Mouse (Mus musculus) hindbrain, embryonic 16.5 days (tissue): ENCODE measurements around the gene Mfap4. TPM values are rescaled to one million over a fixed set of nuclear protein-coding genes. Genes with fewer than 3 reads are reported as not detected.

Experiments
- ATAC-seq: fragments of 200-750 bp; cut with Nextera tagmentation; 2 replicates; pipeline ENCODE4 v1.8.0; 2017; ENCODE audit warnings: moderate TSS enrichment, moderate library complexity
- H3K27ac ChIP-seq: fragments of 300-500 bp; sonication (generic); 2 replicates; pipeline ENCODE4 v1.5.1; 2014; ENCODE audit warnings: low read depth, mild to moderate bottlenecking, control low read depth, low read length, moderate library complexity
- H3K27me3 ChIP-seq: fragments of 300-500 bp; sonication (generic); replicated peaks from 2 replicates; pipeline ENCODE4 v1.6.1; 2014; ENCODE audit warnings: low read length; ENCODE audit not compliant: control insufficient read depth, insufficient read depth
- H3K36me3 ChIP-seq: fragments of 300-500 bp; sonication (generic); 2 replicates; pipeline ENCODE4 v1.6.1; 2014; ENCODE audit warnings: mild to moderate bottlenecking, low read length, moderate library complexity, mixed read lengths; ENCODE audit not compliant: control insufficient read depth, insufficient read depth
- H3K4me1 ChIP-seq: fragments of 300-500 bp; sonication (generic); 2 replicates; pipeline ENCODE4 v1.6.1; 2014; ENCODE audit warnings: low read depth, low read length; ENCODE audit not compliant: control insufficient read depth, insufficient read depth
- H3K4me2 ChIP-seq: fragments of 300-500 bp; sonication (generic); 2 replicates; pipeline ENCODE4 v1.6.1; 2014; ENCODE audit warnings: mild to moderate bottlenecking, low read length, control low read depth, moderate library complexity
- H3K4me3 ChIP-seq: fragments of 300-500 bp; sonication (generic); 2 replicates; pipeline ENCODE4 v1.5.1; 2014; ENCODE audit warnings: mild to moderate bottlenecking, low read length, control low read depth, moderate library complexity
- H3K9ac ChIP-seq: fragments of 300-500 bp; sonication (generic); 2 replicates; pipeline ENCODE4 v1.6.1; 2014; ENCODE audit warnings: low read depth, mild to moderate bottlenecking, control low read depth, low read length, moderate library complexity
- H3K9me3 ChIP-seq: fragments of 300-500 bp; sonication (generic); 2 replicates; pipeline ENCODE4 v1.6.1; 2014; ENCODE audit warnings: mild to moderate bottlenecking, low read length, moderate library complexity; ENCODE audit not compliant: control insufficient read depth
- WGBS: fragments of 180-500 bp; shearing (Covaris S2); extraction: QIAGEN DNeasy Blood & Tissue Kit; methylation state at CpG from one replicate; pipeline ENCODE4 v1.1.7; 2014; 5-methylcytosine and 5-hydroxymethylcytosine counted together
- polyA plus RNA-seq: library from polyadenylated mRNA; unstranded; fragments of >200 nt; fragmentation: Nextera tagmentation; extraction: Ambion mirVana; gene quantifications from 2 replicates; pipeline ENCODE4 v1.2.1, GENCODE M21; 2015

Mfap4 gene
- polyA plus RNA-seq, 1 experiment from 2014 or later = 49.6 TPM

DNA sequence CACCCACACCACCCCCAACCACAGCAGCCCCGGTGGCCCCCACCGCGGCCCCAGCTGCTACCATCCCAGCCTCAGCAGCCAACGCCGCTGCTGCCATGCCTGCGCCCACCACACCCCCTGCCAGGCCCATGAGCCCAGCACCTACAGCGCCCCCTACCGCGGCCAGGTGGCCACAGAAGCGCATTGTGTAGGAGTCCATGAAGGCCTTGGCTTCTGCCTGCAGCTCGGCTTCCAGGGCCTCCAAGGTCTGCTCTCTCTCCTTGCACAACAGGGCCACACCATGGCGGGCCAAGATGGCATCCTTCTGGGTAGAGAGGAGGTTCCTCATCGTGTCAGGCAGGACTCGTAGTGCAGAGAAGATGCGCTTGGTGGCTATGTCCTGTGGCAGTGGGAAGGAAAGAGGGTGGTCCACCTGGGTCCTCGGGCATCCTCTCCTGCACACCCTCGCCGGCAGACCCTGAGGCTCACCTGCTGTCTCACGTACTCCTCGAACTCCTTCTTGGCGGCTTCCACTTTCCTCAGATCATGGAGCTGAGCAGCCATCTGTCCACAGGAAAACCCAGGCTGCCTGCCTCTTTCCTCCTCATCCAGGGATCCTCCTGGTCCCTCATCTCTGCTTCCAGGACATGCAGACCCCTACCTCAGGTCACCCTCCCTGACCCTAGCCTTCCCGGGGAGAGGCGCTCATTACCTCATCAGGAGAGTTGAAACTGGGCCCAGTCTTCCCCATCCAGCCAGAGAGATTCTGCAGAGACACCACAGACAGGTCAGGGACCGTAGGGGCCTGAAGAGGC lies 35.5 kb upstream of the Mfap4 start:
- ATAC-seq = no peak

DNA sequence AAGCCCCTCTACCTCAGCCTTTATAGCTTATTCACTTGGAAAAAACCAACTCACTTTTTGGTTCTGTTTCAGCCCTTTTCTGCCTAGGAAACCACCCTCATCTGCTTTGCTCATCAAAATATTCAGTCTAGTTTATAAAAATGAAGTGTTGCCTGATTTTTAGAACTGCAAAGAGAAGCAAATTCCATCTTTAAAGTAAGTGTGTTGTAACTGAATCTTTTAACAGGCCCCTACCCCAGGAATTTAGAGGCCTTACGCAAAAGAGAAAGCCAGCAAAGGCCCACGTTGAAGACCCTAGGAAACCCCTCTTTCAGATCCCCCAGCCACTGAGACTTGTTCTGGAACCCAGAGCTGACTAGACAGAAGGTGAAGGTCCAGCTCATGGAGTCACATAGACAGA lies 21.2 kb upstream of the Mfap4 start:
- Histone ChIP-seq H3K36me3 (no peaks in the 10 kb centered on the region), H3K4me2 (no peak overlapping the region), H3K4me3 (no peak overlapping the region), H3K9me3 (no peaks in the 10 kb centered on the region), H3K27ac (no peak overlapping the region), H3K4me1 (no peaks in the 10 kb centered on the region), H3K27me3 (no peaks in the 10 kb centered on the region), H3K9ac (no peak overlapping the region)
- 73% methylated on average over 2 of the region's 2 CpGs for WGBS
- no peak for ATAC-seq

More for the DNA sequence above, 35.5 kb upstream of the Mfap4 start:
- peaks cover 31% of the 10 kb centered on the region for H3K4me1 ChIP-seq
- WGBS = 82% methylated on average over 22 of the region's 24 CpGs
- no peaks in the 10 kb centered on the region for H3K9me3 ChIP-seq
- H3K36me3 ChIP-seq = peaks cover 2% of the 10 kb centered on the region; the same call in 1 of the 2 replicates
- H3K4me2 ChIP-seq = no peak overlapping the region
- no peak overlapping the region for H3K4me3 ChIP-seq
- no peaks in the 10 kb centered on the region for H3K27me3 ChIP-seq
- H3K9ac ChIP-seq = no peak overlapping the region
- no peak overlapping the region for H3K27ac ChIP-seq

GRCm38 (mm10) chr11:61465422-61465821 lies 19.8 kb upstream of the Mfap4 start:
- no peak for ATAC-seq
- WGBS = 47% methylated on average over 4 of the region's 4 CpGs
- H3K27me3 ChIP-seq = no peaks in the 10 kb centered on the region
- no peak overlapping the region for H3K4me3 ChIP-seq
- H3K4me1 ChIP-seq = no peaks in the 10 kb centered on the region
- no peaks in the 10 kb centered on the region for H3K9me3 ChIP-seq
- no peaks in the 10 kb centered on the region for H3K36me3 ChIP-seq
- no peak overlapping the region for H3K4me2 ChIP-seq
- no peak overlapping the region for H3K9ac ChIP-seq
- no peak overlapping the region for H3K27ac ChIP-seq

DNA sequence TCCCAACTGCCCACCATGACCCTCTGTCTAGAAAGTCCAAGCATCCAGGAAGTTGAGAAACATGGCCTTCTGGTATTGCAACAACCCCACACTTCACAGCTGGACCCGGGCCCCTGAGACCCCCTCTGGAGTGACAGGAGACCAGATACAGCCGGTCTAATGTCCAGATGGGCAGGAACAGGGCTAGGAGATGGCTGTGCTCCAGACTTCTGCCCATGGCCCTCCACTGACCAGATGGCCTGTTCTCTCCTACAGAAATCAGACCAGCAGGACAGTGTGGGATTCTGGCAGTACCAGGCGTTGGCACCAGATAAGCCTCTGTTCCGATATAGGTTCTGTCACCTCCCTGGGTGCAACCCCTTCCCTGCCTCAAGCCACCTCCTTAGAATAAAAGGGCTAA lies 16.7 kb upstream of the Mfap4 start:
- H3K4me2 ChIP-seq = no peak overlapping the region
- H3K4me3 ChIP-seq = no peak overlapping the region
- H3K36me3 ChIP-seq = no peaks in the 10 kb centered on the region
- H3K9ac ChIP-seq = no peak overlapping the region
- ATAC-seq = 0 out of 2 replicates have a peak, but pooled peaks have one; percentile 20
- no peak overlapping the region for H3K27ac ChIP-seq
- no peaks in the 10 kb centered on the region for H3K4me1 ChIP-seq
- no peaks in the 10 kb centered on the region for H3K27me3 ChIP-seq
- H3K9me3 ChIP-seq = no peaks in the 10 kb centered on the region
- 78% methylated on average over 4 of the region's 4 CpGs for WGBS

- no peak overlapping the region for H3K4me2 ChIP-seq
- ATAC-seq = no peak
- whole genome bisulfite sequencing = 74% methylated on average over 7 of the region's 7 CpGs
- H3K27me3 ChIP-seq = no peaks in the 10 kb centered on the region
- H3K4me3 ChIP-seq = no peak overlapping the region
- no peaks in the 10 kb centered on the region for H3K36me3 ChIP-seq
- no peaks in the 10 kb centered on the region for H3K9me3 ChIP-seq
- no peak overlapping the region for H3K9ac ChIP-seq
- H3K27ac ChIP-seq = no peak overlapping the region
- no peaks in the 10 kb centered on the region for H3K4me1 ChIP-seq
Observed at GRCm38 (mm10) chr11:61469317-61469917, 15.8 kb upstream of the Mfap4 start.

DNA sequence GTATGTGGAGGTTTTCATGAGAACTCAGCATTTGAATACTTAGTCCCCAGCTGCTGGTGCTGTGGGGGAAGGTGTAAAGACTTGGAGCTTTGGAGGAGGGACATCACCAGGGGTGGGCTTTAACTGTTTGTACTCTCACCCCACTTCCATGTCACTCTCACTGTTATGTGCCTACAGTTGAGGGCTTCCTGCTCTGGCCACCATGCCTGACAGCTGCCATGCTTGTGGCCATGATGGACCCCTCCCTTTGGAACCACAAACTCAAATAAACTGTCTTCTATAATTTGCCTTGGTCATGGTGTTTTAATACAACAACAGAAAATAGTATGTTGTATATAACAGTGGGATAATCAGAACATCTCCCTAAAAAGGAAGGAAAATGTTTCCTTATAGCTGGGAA lies 14.4 kb upstream of the Mfap4 start:
- H3K27ac ChIP-seq = no peak overlapping the region
- no peaks in the 10 kb centered on the region for H3K9me3 ChIP-seq
- no peaks in the 10 kb centered on the region for H3K36me3 ChIP-seq
- no peak overlapping the region for H3K4me2 ChIP-seq
- H3K27me3 ChIP-seq = no peaks in the 10 kb centered on the region
- H3K4me3 ChIP-seq = no peak overlapping the region
- ATAC-seq = no peak
- no peaks in the 10 kb centered on the region for H3K4me1 ChIP-seq
- no peak overlapping the region for H3K9ac ChIP-seq

- H3K4me3 ChIP-seq = no peak overlapping the region
- H3K4me1 ChIP-seq = peaks cover 3% of the 10 kb centered on the region; the same call in 1 of the 2 replicates
- no peak overlapping the region for H3K9ac ChIP-seq
- no peaks in the 10 kb centered on the region for H3K9me3 ChIP-seq
- H3K36me3 ChIP-seq = no peaks in the 10 kb centered on the region
- H3K4me2 ChIP-seq = no peak overlapping the region
- 87% methylated on average over 4 of the region's 4 CpGs for WGBS
- ATAC-seq = no peak
- H3K27me3 ChIP-seq = no peaks in the 10 kb centered on the region
- no peak overlapping the region for H3K27ac ChIP-seq
Observed at GRCm38 (mm10) chr11:61473630-61474029, 11.6 kb upstream of the Mfap4 start.

DNA sequence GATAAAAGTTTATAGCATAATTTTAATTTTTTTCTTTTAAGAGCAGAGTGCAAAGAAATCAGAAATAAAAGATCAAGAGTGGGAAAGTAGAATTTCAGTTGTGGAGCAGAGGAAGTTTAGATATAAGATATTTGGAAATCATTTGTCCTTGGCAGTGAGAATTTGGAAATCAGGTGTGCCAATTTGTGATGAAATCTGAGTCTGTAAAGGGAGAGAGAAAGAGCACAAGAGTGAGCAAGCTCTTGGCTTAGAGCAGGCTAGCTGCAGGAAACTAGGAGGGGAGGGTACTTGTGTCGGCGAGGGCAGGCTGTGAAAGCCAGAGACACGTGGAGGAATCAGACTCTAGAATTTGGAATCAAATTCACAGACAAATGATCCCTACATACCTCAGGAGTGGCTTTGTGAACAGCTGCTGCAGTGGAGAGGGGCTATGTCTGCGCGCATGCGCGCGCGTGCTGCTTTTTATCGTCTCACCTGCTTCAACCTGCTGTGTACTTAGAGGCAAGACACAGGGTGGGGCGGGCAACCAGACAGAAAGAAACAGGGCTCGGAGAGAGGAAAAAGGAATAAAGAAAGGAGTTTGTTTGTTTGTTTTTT lies 8.3 kb upstream of the Mfap4 start:
- Histone ChIP-seq H3K36me3 (no peaks in the 10 kb centered on the region), H3K27ac (no peak overlapping the region), H3K4me3 (peak overlapping the region; percentile 6; the same call in 1 of the 2 replicates), H3K9me3 (no peaks in the 10 kb centered on the region), H3K27me3 (no peaks in the 10 kb centered on the region), H3K9ac (peak overlapping the region; percentile 0; the same call in 1 of the 2 replicates), H3K4me2 (peak overlapping the region; percentile 40), H3K4me1 (peaks cover 3% of the 10 kb centered on the region; the same call in 1 of the 2 replicates)
- WGBS = 47% methylated on average over 12 of the region's 12 CpGs
- ATAC-seq = peak; percentile 74
